Mouse (Mus musculus) brain, embryonic 14.5 days (tissue): ENCODE results near the gene Rin3.

Source experiments
- CTCF ChIP-seq: fragments of 200-500 bp; IDR thresholded peaks from 2 replicates; pipeline ENCODE4 v1.5.1; 2012; ENCODE audit warnings: inconsistent platforms, mild to moderate bottlenecking, moderate library complexity, borderline replicate concordance; ENCODE audit not compliant: insufficient read depth, insufficient read length; ENCODE audit errors: extremely low read depth
- POLR2A ChIP-seq: fragments of 200-500 bp; IDR thresholded peaks from 2 replicates; pipeline ENCODE4 v1.6.1; 2012; ENCODE audit warnings: mild to moderate bottlenecking, inconsistent platforms, borderline replicate concordance; ENCODE audit not compliant: poor library complexity, insufficient read depth, insufficient read length, severe bottlenecking; ENCODE audit errors: extremely low read depth

- no peak for TF ChIP-seq POLR2A
- TF ChIP-seq CTCF, result no peak
Measured at GRCm38 (mm10) chr12:102261933-102262396, 20.9 kb upstream of the Rin3 start.
